Mouse (Mus musculus): ENCODE data around the gene Ciart. TPM values are rescaled to one million over a fixed set of nuclear protein-coding genes. Genes with fewer than 3 reads are reported as not detected.
A peak's percentile ranks its signal among the peaks of the same experiment; 100 is the strongest.
"Not testable (repeated sequence)": the region's sequence is repeated elsewhere in the genome, so short reads cannot be mapped to it uniquely, and the experiment has no call there.

Ciart gene
- polyA plus RNA-seq (2015; fragmentation: Nextera tagmentation; extraction: Ambion mirVana), result 5.6 and 5.8 TPM in 2 replicates

DNA sequence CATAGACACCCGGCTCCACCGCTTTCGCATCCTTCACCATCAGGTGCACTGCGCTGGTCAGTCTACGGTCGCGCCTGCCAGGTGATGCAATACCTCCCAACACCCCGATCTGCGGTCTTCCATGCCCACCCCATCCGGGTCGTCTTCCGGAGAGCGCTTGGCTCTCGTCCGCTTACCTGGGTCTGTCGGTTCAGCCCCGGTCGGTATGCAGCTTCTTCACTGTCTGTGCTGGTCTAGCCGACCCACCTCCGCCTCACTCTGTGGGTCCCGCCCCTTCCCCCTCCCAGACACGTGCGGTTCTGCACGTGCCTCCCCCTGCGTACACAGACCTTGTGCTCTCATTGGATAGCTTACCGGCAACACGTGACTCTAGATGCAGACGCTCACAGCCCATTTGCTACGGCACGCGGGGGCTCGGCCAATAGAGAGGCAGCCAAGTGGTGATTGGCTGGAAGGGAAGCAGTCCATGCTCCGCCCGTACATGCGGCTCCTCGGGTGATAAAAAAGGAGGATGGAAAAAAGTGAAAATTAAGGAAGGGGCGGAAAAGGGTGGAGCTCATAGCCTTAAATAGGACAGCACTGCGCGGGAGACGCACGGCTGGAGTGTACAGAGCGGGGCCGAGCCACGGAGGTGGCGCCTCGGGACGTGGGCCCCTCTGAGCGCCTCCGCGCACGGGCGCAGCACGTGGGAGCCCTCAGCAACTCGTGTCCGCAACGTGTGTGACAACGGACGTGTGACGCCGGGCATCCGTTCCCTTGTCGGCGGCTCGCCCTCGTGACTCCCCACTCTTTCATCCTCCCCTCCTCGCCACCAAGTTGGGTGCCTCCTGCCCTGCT, at the start of gene Ciart:
Gene Ciart, minus strand, starts transcription at position 273 of the 837 bp plus-strand sequence.
- H3K36me3 ChIP-seq, result no peaks in the 10 kb centered on the region
- ATAC-seq, result peak; percentile 98
- peaks cover 13% of the 10 kb centered on the region for H3K4me1 ChIP-seq (replicated peaks)
- H3K9me3 ChIP-seq, result no peaks in the 10 kb centered on the region
- peak within 1 kb of the TSS; percentile 52 for H3K4me3 ChIP-seq (replicated peaks)
- under 1% methylated on average over 66 of the region's 66 CpGs for WGBS
- H3K27ac ChIP-seq, result peak within 1 kb of the TSS; percentile 59; the same call in 1 of the 2 replicates
- H3K4me2 ChIP-seq (replicated peaks), result peak within 1 kb of the TSS; percentile 99
- peak within 1 kb of the TSS; percentile 49 for H3K9ac ChIP-seq
- H3K27me3 ChIP-seq (replicated peaks), result no peaks in the 10 kb centered on the region

DNA sequence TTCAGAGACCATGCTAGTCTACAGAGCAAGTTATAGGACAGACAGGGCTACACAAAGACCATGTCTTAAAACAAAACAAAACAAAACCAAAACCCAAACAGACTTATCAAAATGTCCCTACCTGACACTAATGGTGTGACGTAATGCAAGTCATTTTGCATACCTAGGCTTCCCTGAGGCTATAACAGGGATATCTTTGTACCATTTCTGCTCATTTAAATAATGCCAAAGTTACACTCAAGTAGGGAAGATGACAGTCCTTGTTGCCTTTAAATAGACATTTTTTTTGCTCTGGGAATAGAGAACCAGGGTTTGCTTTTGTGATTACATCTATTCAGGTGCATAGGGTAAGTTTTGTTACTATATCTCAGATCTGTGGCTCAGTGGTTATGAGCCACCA, 49.4 kb upstream of the Ciart start:
- ATAC-seq, result no peak
- no peaks in the 10 kb centered on the region for H3K27me3 ChIP-seq (replicated peaks)
- no peak overlapping the region for H3K4me3 ChIP-seq (replicated peaks)
- H3K27ac ChIP-seq, result no peak overlapping the region
- no peaks in the 10 kb centered on the region for H3K9me3 ChIP-seq
- no peak overlapping the region for H3K9ac ChIP-seq
- no peak overlapping the region for H3K4me2 ChIP-seq (replicated peaks)
- peaks cover 20% of the 10 kb centered on the region for H3K36me3 ChIP-seq
- H3K4me1 ChIP-seq (replicated peaks), result 0 out of 2 replicates have a peak, but pooled peaks cover 9% of the 10 kb centered on the region
- WGBS, result 91% methylated on average over 1 of the region's 1 CpGs

DNA sequence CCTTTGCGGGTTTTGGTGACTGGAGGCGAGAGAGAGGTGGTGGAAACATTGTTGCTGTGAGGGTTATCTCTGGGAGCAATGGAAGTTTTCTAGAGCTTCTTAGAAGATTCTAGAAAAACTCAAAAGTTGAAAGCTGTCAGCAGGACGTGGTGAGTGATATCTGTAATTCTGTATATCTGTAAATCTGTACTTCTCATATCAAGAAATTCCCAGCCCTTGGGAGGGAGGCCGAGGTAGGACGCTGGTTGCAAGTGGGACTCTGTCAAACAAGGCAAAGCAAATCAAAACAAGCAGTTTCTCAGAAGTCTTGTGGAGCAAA, 48.4 kb upstream of the Ciart start:
- peak overlapping the region; percentile 90 for H3K27ac ChIP-seq
- no peaks in the 10 kb centered on the region for H3K27me3 ChIP-seq (replicated peaks)
- H3K4me1 ChIP-seq (replicated peaks), result 0 out of 2 replicates have a peak, but pooled peaks cover 9% of the 10 kb centered on the region
- ATAC-seq, result no peak
- 0% methylated on average over 5 of the region's 5 CpGs for WGBS
- peaks cover 18% of the 10 kb centered on the region for H3K36me3 ChIP-seq
- no peaks in the 10 kb centered on the region for H3K9me3 ChIP-seq
- H3K9ac ChIP-seq, result peak overlapping the region; percentile 99
- peak overlapping the region; percentile 74 for H3K4me2 ChIP-seq (replicated peaks)
- peak overlapping the region; percentile 97 for H3K4me3 ChIP-seq (replicated peaks)

DNA sequence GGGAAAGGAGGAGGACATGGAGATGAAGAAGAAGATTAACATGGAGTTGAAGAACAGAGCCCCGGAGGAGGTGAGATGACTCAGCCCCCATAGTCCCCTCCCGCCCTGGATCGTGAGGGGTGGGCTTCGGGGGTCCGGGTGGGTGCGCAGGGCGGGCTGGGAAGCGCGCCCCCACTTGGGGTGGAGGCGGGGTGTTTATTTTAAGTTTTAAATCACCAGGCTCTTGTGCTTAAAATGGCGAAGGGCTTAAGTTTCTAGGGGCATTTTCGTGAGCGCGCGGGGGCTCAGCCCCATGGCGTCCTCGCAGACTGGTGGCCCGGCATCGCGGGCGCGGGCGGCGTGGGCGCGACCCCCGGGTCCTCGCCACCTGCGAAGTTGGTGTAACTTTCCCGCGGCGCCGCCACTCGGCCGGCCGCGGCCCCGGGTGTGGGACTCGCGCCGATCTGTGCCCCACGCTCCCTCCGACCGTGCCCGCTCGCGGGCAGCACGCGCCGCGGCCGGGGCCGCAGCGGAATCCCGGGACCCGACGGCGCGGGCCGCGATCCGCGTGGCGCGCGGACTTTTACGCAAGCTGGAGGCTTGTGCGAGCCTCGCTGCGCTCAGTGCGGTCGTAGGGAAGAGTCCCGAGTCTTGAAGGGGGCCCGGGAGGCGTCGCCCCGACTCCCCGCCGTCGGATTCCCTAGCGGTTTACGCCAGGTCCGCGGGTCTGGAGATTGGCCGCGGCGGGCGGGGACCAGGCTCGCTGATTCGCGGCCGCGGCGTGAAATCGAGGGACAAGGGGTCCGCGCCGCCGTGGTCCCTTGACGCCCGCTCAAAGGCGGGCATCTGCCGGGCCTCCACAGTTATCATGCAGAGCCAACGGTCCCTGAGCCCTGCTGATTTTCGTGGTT, 47.8 kb upstream of the Ciart start:
- ATAC-seq, result peak; percentile 41

DNA sequence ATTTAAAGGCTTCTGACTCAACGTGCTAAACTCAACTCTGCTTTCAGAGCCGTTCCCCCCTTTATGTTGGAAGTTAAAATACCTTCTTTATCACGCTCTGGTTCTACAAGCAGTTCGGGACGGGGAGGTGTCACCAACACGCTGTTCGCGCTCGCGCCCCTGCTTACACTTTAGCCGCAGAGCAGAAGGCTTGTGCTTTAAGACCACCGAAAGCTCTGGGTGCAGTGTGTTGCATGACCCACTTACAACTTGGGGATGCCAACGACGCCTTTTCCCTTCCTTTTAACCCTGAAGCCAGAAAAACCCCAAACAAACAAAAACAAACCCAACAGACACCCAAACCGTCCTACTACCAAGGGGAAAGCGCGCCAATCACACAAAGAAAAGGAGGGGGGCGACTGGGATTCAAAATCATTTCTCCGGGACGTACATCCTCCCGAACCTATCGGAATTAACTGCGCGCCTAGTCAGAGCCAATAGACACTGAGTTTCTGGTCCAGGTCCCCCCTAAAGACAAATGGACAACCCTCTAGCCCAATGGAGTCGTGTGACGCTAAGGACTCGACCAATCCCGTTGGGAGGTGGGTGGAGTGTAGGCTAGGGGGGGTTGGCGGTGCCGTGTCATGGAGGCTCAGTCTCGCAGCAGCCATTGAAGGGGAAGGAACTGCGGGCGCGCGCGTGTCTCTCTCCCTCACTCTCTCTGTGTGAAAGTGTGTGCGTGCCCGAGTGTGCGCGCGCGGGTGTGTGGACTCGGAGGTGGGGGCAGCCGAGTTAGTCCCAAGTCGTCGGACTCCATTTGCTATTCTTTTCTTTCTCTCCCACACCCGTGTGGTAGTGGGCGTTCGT, 46.8 kb upstream of the Ciart start, which contains the start of gene Anp32e:
Gene Anp32e, plus strand, starts transcription at position 589 of the 846 bp plus-strand sequence.
- Histone ChIP-seq H3K4me1 (replicated peaks) (0 out of 2 replicates have a peak, but pooled peaks cover 9% of the 10 kb centered on the region), H3K9ac (peak within 1 kb of the TSS; percentile 99), H3K9me3 (no peaks in the 10 kb centered on the region), H3K4me3 (replicated peaks) (peak within 1 kb of the TSS; percentile 97), H3K4me2 (replicated peaks) (peak within 1 kb of the TSS; percentile 74), H3K36me3 (peaks cover 6% of the 10 kb centered on the region), H3K27ac (peak within 1 kb of the TSS; percentile 90), H3K27me3 (replicated peaks) (no peaks in the 10 kb centered on the region)
- ATAC-seq, result peak; percentile 100
- WGBS, result under 1% methylated on average over 49 of the region's 49 CpGs

More for the DNA sequence above, 47.8 kb upstream of the Ciart start:
- Histone ChIP-seq H3K9ac (peak overlapping the region; percentile 99), H3K4me2 (replicated peaks) (peak overlapping the region; percentile 74), H3K4me1 (replicated peaks) (0 out of 2 replicates have a peak, but pooled peaks cover 9% of the 10 kb centered on the region), H3K4me3 (replicated peaks) (peak overlapping the region; percentile 97), H3K9me3 (no peaks in the 10 kb centered on the region), H3K36me3 (peaks cover 15% of the 10 kb centered on the region), H3K27ac (peak overlapping the region; percentile 90), H3K27me3 (replicated peaks) (no peaks in the 10 kb centered on the region)
- WGBS, result under 1% methylated on average over 105 of the region's 105 CpGs

DNA sequence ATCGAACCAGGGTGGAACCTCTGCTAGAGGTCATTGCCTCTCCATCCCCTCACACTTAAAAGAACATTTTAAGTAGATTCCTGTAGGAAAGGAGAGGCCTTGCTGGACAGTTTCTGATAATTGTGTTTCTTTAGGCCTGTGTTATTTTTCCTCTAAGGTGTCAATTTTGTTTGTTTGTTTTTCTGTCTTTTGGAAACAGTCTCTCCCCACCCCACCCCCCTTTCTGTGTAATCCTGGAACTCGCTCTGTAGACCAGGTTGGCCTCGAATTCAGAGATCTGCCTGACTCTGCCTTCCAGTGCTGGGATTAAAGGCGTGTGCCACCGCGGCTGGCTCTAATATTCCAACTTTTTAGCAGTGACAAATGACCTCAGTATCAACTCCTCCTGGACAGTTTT, 46.2 kb upstream of the Ciart start:
- peak overlapping the region; percentile 97 for H3K4me3 ChIP-seq (replicated peaks)
- H3K36me3 ChIP-seq, result no peaks in the 10 kb centered on the region
- H3K27ac ChIP-seq, result peak overlapping the region; percentile 90; the same call in 1 of the 2 replicates
- H3K9me3 ChIP-seq, result no peaks in the 10 kb centered on the region
- H3K4me2 ChIP-seq (replicated peaks), result peak overlapping the region; percentile 74
- 46% methylated on average over 6 of the region's 6 CpGs for WGBS
- peak overlapping the region; percentile 99; the same call in 1 of the 2 replicates for H3K9ac ChIP-seq
- 0 out of 2 replicates have a peak, but pooled peaks cover 9% of the 10 kb centered on the region for H3K4me1 ChIP-seq (replicated peaks)
- no peaks in the 10 kb centered on the region for H3K27me3 ChIP-seq (replicated peaks)
- no peak for ATAC-seq

DNA sequence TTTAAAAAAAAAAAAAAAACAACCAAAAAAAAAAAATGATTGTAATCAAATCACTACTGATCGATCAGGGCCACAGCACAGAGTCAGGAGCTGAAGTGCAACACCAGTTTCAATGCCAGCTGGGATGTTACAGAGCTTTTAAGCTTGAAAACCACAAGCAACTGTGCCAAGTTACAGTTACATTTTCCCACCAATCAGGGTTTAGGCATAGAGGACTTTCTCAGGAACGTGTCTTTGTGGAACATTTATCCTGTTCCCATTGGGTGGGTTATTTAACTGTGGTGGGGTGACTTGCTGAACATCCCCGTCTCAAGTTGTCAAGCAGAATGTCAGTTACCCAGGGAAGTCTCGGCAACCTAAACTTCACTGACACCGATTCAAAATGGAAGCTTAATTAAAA, 43.0 kb upstream of the Ciart start:
- Histone ChIP-seq H3K9me3 (no peaks in the 10 kb centered on the region), H3K4me2 (replicated peaks) (no peak overlapping the region), H3K4me3 (replicated peaks) (no peak overlapping the region), H3K27ac (no peak overlapping the region), H3K4me1 (replicated peaks) (no peaks in the 10 kb centered on the region), H3K36me3 (no peaks in the 10 kb centered on the region), H3K27me3 (replicated peaks) (no peaks in the 10 kb centered on the region), H3K9ac (no peak overlapping the region)
- ATAC-seq, result no peak
- WGBS, result 83% methylated on average over 5 of the region's 5 CpGs

DNA sequence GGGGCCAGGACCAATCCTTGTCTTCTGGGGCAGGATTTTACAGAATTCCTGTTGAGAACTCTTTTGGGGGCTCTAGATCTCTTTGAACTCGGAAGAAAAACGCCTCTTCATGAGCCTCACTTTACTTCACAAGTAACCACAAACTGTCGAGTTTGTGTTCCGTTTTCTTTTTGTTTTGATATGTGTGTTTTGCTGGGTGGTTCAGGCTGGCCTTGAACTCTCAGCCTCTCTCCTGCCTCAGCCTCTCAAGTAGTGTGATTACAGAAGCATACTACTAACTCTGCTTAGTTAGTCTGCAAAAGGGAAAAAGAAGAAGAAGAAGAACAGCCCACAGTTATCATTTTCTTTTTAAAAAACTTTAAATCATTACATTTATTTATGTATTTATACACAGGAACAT, 42.1 kb upstream of the Ciart start:
- Histone ChIP-seq H3K36me3 (no peaks in the 10 kb centered on the region), H3K4me2 (replicated peaks) (no peak overlapping the region), H3K9me3 (no peaks in the 10 kb centered on the region), H3K27me3 (replicated peaks) (no peaks in the 10 kb centered on the region), H3K27ac (no peak overlapping the region), H3K4me3 (replicated peaks) (no peak overlapping the region), H3K9ac (no peak overlapping the region), H3K4me1 (replicated peaks) (no peaks in the 10 kb centered on the region)
- 67% methylated on average over 4 of the region's 4 CpGs for WGBS
- no peak for ATAC-seq

DNA sequence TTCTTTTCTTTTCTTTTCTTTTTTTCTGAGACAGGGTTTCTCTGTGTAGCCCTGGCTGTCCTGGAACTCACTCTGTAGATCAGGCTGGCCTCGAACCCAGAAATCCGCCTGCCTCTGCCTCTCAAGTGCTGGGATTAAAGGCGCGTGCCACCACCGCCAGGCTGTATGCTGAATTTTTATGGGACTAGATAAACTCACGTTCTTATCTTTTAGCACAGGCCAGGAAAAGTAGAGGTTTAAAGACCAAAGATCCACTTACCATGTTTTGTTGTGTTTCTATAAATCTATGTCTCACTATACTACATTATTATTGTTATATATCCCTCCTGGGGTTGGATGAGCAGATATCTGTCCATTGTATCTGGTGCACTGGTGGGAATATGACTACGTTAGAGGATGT, 41.4 kb upstream of the Ciart start:
- H3K4me3 ChIP-seq (replicated peaks); H3K4me2 ChIP-seq (replicated peaks); H3K4me1 ChIP-seq (replicated peaks); H3K36me3 ChIP-seq; H3K9me3 ChIP-seq; H3K9ac ChIP-seq; ATAC-seq; H3K27ac ChIP-seq; H3K27me3 ChIP-seq (replicated peaks): not testable (repeated sequence)
- WGBS, result 87% methylated on average over 7 of the region's 7 CpGs

DNA sequence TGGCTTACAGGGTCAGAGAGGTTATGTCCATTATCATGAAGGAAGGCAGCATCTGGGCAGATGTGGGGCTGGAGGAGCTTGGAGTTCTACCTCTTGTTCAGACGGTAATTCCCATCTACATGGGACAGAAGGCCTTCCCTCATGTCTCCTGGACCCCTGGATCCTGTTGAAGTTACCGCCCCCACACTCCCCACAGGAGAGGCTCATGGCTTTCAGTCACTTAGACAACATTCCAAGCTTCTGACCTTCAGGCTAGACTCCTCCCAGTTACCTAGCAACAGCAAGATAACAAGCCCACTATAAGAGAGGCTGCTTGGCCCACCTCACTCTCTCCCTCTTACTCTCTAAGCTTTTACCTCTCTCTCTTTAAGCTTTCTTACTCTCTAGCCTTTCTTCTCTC, 38.5 kb upstream of the Ciart start:
- ATAC-seq, result not testable (repeated sequence)
- WGBS, result 47% methylated on average over 2 of the region's 2 CpGs

DNA sequence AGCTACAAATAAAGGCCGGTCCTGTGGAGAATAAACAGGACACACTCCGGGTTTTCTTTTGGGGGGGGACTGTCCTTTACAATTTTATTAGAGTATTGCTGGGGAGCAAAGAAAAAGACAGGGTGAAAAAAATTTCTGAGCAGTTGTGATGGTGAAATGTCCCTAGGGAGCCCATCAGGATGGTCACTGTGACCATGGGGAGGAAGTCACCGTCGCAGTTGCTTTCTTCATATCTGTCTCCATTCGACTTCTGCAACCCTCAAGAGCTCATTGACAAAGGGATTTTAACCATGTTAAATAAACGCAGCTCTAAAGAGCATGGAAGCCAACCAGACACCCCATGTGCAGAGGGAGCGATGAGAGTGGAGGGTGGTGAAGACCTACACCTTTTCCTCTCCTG, 34.7 kb upstream of the Ciart start:
- H3K27me3 ChIP-seq (replicated peaks), result no peaks in the 10 kb centered on the region
- no peaks in the 10 kb centered on the region for H3K9me3 ChIP-seq
- 70% methylated on average over 7 of the region's 7 CpGs for WGBS

More for the DNA sequence above, 38.5 kb upstream of the Ciart start:
- not testable (repeated sequence) for H3K4me1 ChIP-seq (replicated peaks); H3K27ac ChIP-seq; H3K9me3 ChIP-seq; H3K9ac ChIP-seq; H3K36me3 ChIP-seq; H3K27me3 ChIP-seq (replicated peaks); H3K4me3 ChIP-seq (replicated peaks); H3K4me2 ChIP-seq (replicated peaks)

More for the DNA sequence above, 34.7 kb upstream of the Ciart start:
- no peaks in the 10 kb centered on the region for H3K36me3 ChIP-seq
- H3K4me1 ChIP-seq (replicated peaks), result no peaks in the 10 kb centered on the region
- H3K4me2 ChIP-seq (replicated peaks), result no peak overlapping the region
- no peak for ATAC-seq
- no peak overlapping the region for H3K9ac ChIP-seq
- no peak overlapping the region for H3K4me3 ChIP-seq (replicated peaks)
- no peak overlapping the region for H3K27ac ChIP-seq
